Mouse (Mus musculus): Measurements from ENCODE around the gene Mlycd.

The Mlycd gene

DNA sequence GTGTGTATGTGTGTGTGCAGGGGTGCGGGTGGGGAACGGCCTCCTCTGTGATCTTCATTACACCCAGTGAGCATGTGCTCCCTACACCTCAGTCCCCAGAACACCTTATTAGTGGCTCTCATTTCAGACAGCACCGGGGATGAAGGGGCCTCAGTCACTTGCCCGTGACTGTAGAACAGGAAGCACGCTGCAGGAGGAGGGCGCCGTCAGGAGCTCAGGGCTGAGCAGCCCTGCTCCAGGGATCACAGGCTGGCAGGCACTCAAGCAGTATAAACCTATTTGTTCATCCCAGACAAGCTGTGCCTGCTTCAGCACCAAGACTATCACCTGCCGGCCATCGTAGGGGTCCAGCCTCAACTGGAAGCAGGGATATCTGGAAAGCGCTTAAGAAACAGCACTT lies 9.2 kb downstream of the Mlycd start:
- CTCF ChIA-PET: no interaction called here

DNA sequence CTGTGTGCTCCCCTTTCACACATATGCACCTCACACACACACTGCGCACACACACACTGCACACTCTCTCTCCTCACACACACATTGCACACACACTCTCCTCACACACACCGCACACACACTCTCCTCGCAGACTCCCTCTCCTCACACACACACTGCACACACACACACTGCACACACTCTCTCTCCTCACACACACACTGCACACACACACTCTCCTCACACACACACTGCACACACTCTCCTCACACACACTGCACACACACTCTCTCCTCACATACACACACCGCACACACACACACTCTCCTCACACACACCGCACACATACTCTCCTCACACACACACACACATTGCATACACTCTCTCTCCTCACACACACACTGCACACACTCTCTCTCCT lies 10.0 kb downstream of the Mlycd start:
- CTCF ChIA-PET: no interaction called here

DNA sequence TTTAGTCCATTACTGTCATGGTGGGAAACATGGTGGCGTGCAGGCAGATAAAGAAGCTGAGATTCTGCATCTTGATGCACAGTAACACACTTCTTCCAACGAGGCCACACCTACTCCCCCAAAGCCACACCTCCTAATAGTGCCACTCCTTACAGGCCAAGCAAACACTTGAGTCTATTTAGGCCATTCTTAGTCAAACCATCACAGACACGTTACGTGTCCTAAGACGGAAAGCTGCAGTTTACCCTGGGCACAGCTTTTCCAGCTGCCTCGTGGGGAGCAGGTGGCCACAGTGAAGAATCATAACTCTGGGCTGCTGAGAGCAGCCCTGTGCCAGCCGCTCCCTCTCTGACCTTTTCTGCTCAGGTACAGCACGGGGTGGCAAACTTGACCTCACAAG lies 13.6 kb downstream of the Mlycd start:
- CTCF ChIA-PET: interaction anchor here (1.0 to 1.6 kb wide), 3 partner anchors 32 to 114 kb away, joined by 3 to 5 read pairs (median 4); no protein-coding TSS in a partner anchor

- CTCF ChIA-PET: interaction anchor here (0.6 to 2.2 kb wide), 12 partner anchors 10 to 194 kb away, joined by 3 to 15 read pairs (median 4); partner anchors contain the start of gene Necab2
Observed at GRCm38 (mm10) chr8:119412037-119412734, 17.5 kb downstream of the Mlycd start.

- CTCF ChIA-PET: interaction anchor here (0.6 to 2.2 kb wide), 13 partner anchors 10 to 193 kb away, joined by 3 to 15 read pairs (median 4); partner anchors contain the start of genes Mlycd and Necab2
Observed at GRCm38 (mm10) chr8:119412735-119413498, 18.2 kb downstream of the Mlycd start.

GRCm38 (mm10) chr8:119413605-119414004 lies 18.9 kb downstream of the Mlycd start:
- CTCF ChIA-PET: interaction anchor here (1.3 to 2.2 kb wide), 6 partner anchors 9 to 83 kb away, joined by 4 to 15 read pairs (median 9); partner anchors contain the start of gene Necab2

GRCm38 (mm10) chr8:119420318-119420717 lies 25.6 kb downstream of the Mlycd start:
- CTCF ChIA-PET: no interaction called here

GRCm38 (mm10) chr8:119421603-119422122 lies 27.0 kb downstream of the Mlycd start:
- CTCF ChIA-PET: interaction anchor here (0.8 to 1.9 kb wide), 2 partner anchors 9 to 19 kb away, joined by 3 to 15 read pairs; no protein-coding TSS in a partner anchor

GRCm38 (mm10) chr8:119422123-119422711 lies 27.5 kb downstream of the Mlycd start:
- CTCF ChIA-PET: interaction anchor here (0.8 to 1.9 kb wide), 2 partner anchors 9 to 19 kb away, joined by 3 to 15 read pairs; no protein-coding TSS in a partner anchor

DNA sequence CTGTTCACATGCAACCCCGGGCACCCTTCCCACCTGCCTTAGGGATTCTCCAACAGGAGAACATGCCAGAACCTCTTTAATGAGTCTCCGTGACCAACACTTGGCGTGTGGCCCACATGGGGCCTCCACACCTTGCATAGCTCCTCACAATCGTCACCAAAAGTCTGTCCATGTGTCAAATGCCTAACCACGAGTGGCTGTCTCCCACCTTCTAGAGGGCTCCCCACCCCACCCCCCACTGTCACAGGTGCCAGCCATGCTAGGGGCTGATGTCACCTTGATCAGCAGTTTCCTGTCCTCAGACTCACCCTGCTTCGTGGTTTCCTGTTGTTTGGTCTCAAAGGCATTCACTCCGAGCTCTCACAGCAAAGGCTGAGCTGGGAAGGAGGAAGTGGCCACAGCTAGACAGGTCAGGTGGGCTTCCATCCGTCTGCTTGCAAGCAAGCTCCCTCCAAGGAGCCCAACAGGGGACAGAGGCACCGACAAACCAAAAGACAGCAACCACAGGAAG lies 29.0 kb downstream of the Mlycd start:
- CTCF ChIA-PET: interaction anchor here (1.4 to 3.0 kb wide), 3 partner anchors 10 to 13 kb away, joined by 4 to 15 read pairs (median 12); no protein-coding TSS in a partner anchor

- CTCF ChIA-PET: interaction anchor here (0.9 to 3.0 kb wide), 3 partner anchors 11 to 1322 kb away, joined by 3 to 12 read pairs (median 4); no protein-coding TSS in a partner anchor
Observed at GRCm38 (mm10) chr8:119424199-119424733, 29.6 kb downstream of the Mlycd start.

GRCm38 (mm10) chr8:119424740-119425139 lies 30.1 kb downstream of the Mlycd start:
- CTCF ChIA-PET: interaction anchor here (0.9 to 3.0 kb wide), 3 partner anchors 12 to 1322 kb away, joined by 3 to 12 read pairs (median 4); no protein-coding TSS in a partner anchor

- CTCF ChIA-PET: interaction anchor here (1.6 to 3.0 kb wide), 2 partner anchors 12 to 15 kb away, joined by 5 to 12 read pairs; no protein-coding TSS in a partner anchor
Observed at GRCm38 (mm10) chr8:119425533-119425932, 30.9 kb downstream of the Mlycd start.

GRCm38 (mm10) chr8:119426069-119426735 lies 31.5 kb downstream of the Mlycd start:
- CTCF ChIA-PET: interaction anchor here (1.6 to 3.0 kb wide), 2 partner anchors 13 to 15 kb away, joined by 5 to 12 read pairs; no protein-coding TSS in a partner anchor

DNA sequence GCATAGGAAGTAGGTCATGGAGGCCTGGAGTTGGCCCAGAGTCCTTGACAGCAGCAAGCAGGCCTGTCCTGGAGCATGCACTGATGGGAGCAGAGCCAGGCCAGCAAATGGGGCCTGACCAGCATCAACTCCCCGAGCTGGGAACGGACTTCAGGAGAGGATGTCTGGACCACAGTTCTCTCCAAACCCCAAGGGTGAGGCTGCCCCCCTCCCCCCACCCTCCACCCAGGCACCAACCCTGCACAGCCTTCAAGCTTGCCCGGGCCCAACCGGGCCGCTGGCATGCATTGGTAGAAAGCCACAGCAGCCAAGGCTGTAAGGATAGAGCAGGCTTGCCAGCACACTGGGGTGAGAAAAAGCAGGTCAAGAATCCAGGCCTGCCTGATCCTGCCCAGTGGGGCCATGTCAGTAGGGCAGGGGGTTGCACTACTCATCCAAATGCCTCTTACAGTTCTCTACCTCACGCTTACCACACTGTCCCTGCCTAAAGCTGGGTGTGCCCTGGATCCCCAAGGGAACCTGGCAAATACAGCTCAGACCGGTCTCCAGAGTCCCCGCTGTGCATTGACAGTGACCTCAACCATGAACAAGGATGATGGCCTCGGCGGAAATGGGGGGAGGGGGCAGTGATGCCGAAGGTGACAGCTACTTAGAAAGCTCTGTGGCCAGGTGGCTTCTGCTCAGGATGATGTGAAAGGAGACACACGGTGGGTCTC lies 33.1 kb downstream of the Mlycd start:
- CTCF ChIA-PET: interaction anchor here (0.8 to 1.4 kb wide), 3 partner anchors 11 to 63 kb away, joined by 3 to 6 read pairs (median 4); no protein-coding TSS in a partner anchor

DNA sequence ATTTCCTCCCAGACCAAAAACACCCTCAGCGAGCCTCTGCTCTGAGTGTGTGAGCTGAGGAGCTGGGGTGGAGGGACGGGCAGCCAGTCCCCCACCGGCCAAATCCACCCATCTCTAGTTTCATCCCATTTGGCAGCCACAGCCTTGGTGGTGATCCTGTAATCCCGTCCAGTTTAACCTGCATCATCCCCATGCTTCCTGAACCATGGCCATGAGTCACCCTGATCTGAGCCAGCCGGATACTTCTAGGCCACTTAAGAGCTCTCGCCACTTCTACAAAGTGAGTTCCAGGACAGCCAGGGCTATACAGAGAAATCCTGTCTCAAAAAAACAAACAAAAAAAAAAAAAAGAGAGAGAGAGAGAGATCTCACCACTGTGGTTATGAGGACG lies 33.7 kb downstream of the Mlycd start:
- CTCF ChIA-PET: interaction anchor here (0.8 to 1.4 kb wide), 3 partner anchors 10 to 62 kb away, joined by 3 to 6 read pairs (median 4); no protein-coding TSS in a partner anchor

GRCm38 (mm10) chr8:119428766-119429327 lies 34.2 kb downstream of the Mlycd start:
- CTCF ChIA-PET: interaction anchor here (0.6 to 1.4 kb wide), 3 partner anchors 10 to 16 kb away, joined by 3 to 6 read pairs (median 4); no protein-coding TSS in a partner anchor

GRCm38 (mm10) chr8:119429552-119429951 lies 34.9 kb downstream of the Mlycd start:
- CTCF ChIA-PET: interaction anchor here (0.6 kb wide), 1 partner anchor 11 kb away, joined by 4 read pairs; no protein-coding TSS in a partner anchor

GRCm38 (mm10) chr8:119430250-119430649 lies 35.6 kb downstream of the Mlycd start:
- CTCF ChIA-PET: no interaction called here
